Mouse (Mus musculus): ENCODE data around the gene Zmynd10. TPM values are rescaled to one million over a fixed set of nuclear protein-coding genes. Genes with fewer than 3 reads are reported as not detected.
A peak's percentile ranks its signal among the peaks of the same experiment; 100 is the strongest.

Zmynd10 gene
- polyA plus RNA-seq, 1 experiment = 0.68 TPM

DNA sequence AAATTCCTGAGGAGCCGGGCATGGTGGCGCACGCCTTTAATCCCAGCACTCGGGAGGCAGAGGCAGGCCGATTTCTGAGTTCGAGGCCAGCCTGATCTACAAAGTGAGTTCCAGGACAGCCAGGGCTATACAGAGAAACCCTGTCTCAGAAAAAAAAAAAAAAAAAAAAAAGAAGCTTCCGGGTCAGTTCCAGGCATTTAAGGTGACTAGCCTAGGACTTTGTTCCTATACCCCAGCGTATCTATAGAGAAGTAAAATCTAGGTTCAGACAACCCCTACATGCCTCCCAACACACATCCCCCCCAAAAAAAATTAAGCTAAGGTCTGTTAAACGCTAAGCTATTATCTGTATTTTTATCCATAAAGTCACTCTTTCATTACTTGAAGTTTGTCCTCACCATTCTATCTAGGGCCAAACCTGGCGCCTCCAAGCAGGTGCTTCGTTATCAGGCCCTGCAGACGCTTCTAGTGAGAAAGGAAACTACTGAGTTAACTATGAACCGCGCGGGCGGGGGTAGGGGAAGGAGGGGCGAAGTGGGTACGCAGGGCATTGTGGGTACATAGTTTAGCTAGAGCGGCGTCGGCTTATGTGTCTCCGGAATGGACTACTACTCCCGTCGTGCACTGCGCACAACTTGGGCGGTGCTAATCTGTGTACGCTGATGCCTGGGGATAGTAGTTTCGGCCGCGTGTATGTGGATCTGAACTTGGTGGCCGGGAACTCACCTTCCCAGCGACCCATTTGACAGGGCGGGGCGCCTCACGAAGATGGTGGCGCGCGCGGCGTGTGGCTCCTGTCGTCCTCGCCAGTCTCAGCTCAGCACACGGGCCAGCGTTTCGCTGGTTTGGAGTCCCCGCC lies 40.1 kb downstream of the Zmynd10 start, which contains the start of gene Ifrd2:
Gene Ifrd2, plus strand, starts transcription at position 669 of the 859 bp plus-strand sequence.
- peaks cover 60% of the 10 kb centered on the region for H3K36me3 ChIP-seq (replicated peaks; ENCODE audit: low read length)
- peaks cover 70% of the 10 kb centered on the region for H3K4me1 ChIP-seq
- H3K27me3 ChIP-seq (replicated peaks) = no peaks in the 10 kb centered on the region
- H3K4me3 ChIP-seq (replicated peaks) = peak within 1 kb of the TSS; percentile 96
- TF ChIP-seq GATA1 (IDR thresholded peaks at IDR 0.05; ENCODE audit: borderline replicate concordance, low read length) = no peak
- no peak for TF ChIP-seq FLI1 (IDR thresholded peaks at IDR 0.05; ENCODE audit: low read length)
- H3K9me3 ChIP-seq = no peaks in the 10 kb centered on the region

DNA sequence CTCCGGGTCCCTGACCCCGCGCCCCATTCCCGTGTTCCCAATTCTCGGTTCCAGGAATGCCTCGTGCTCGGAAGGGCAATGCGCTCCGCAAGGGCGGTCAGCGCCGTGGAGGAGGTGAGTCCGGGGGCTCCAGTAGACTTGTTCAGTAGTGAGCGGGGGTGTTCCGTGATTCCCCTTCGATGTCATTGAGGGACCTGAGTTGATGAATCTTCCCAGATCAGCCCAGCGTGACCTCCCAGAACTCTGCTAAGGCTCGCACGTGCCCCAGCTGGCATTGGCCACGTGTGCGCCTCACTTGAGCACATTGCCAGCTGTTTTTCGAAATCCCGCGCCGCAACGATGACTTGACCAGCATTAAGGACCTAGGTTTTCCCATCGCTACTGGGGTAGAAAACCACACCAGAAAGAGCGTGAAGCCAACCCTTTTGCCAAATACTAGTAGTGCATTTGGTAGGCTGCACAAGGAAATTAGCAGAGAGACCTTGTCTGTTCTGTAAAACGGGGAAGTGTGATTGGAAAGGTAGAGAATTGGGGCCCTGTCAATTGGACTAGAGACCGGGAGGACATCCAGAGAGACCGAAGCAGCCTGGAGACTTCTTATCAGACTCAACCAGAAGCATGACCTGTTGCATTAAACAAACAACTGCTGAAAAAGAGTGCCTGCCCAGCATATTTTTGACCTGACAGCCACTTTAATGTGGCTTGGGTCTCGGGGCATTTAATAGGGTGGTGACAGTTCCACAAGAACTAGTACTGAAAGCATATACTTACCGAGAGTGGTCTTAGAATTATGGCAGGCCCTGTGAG lies 40.9 kb downstream of the Zmynd10 start:
- Histone ChIP-seq H3K4me1 (peaks cover 70% of the 10 kb centered on the region), H3K9me3 (no peaks in the 10 kb centered on the region), H3K27me3 (replicated peaks) (no peaks in the 10 kb centered on the region), H3K36me3 (replicated peaks; ENCODE audit: low read length) (peaks cover 58% of the 10 kb centered on the region), H3K4me3 (replicated peaks) (peak overlapping the region; percentile 96)
- TF ChIP-seq GATA1 (IDR thresholded peaks at IDR 0.05; ENCODE audit: borderline replicate concordance, low read length) = no peak
- TF ChIP-seq FLI1 (IDR thresholded peaks at IDR 0.05; ENCODE audit: low read length) = no peak

- H3K4me1 ChIP-seq = peaks cover 69% of the 10 kb centered on the region
- TF ChIP-seq FLI1 (IDR thresholded peaks at IDR 0.05; ENCODE audit: low read length) = no peak
- TF ChIP-seq GATA1 (IDR thresholded peaks at IDR 0.05; ENCODE audit: borderline replicate concordance, low read length) = no peak
- H3K9me3 ChIP-seq = no peaks in the 10 kb centered on the region
- no peak overlapping the region for H3K4me3 ChIP-seq (replicated peaks)
- peaks cover 58% of the 10 kb centered on the region for H3K36me3 ChIP-seq (replicated peaks; ENCODE audit: low read length)
- no peaks in the 10 kb centered on the region for H3K27me3 ChIP-seq (replicated peaks)
These were observed 43.1 kb downstream of the Zmynd10 start for GRCm38 (mm10) chr9:107590058-107590772.

GRCm38 (mm10) chr9:107590773-107591060 lies 43.6 kb downstream of the Zmynd10 start:
- Histone ChIP-seq H3K36me3 (replicated peaks; ENCODE audit: low read length) (peaks cover 55% of the 10 kb centered on the region), H3K27me3 (replicated peaks) (no peaks in the 10 kb centered on the region), H3K4me3 (replicated peaks) (no peak overlapping the region), H3K9me3 (no peaks in the 10 kb centered on the region), H3K4me1 (peaks cover 69% of the 10 kb centered on the region)
- no peak for TF ChIP-seq GATA1 (IDR thresholded peaks at IDR 0.05; ENCODE audit: borderline replicate concordance, low read length)
- TF ChIP-seq FLI1 (IDR thresholded peaks at IDR 0.05; ENCODE audit: low read length) = no peak

DNA sequence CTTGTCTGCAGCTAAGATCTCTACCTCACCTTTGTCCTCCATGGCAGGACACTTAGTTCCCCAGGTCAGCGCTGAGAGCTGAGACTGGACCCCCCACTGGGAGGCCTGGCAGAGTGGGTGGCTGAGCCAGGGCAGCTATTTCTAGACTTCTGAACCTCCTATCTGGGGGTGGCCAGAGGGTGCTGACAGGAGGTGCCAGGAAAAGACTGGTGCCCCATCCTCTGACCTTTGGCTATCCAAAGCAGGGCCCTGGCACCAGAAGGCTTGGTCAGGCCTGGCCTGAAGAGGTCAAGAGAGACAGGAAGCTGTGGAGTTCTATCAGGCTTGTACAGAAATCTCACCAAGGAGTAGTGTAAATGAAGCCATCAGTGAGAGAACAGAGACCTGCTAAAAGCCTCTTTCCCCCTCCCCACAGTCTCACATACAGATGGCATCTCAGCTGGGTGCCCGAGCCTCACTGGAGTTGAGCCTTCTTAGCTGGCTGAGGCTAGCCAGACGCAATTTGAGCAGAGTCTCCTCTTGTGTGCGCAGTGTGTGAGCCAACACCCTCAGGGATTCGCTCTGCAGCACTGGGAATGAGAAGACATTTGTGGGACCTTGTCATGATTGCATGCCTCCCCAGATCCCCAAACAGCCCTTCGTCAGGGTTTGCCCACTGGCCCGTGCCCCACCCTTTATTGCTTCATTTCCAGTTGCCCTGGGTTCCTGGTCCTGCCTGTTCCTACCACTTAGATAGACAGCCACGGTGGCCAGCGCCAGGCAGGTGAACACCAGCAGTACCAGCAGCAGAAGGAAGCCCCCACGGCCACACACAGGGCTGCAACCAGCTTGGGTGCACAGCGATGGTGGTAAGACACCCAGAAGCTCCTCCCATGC lies 46.2 kb downstream of the Zmynd10 start:
- H3K36me3 ChIP-seq (replicated peaks; ENCODE audit: low read length) = peaks cover 55% of the 10 kb centered on the region
- no peak overlapping the region for H3K4me3 ChIP-seq (replicated peaks)
- peaks cover 7% of the 10 kb centered on the region for H3K27me3 ChIP-seq (replicated peaks)
- no peaks in the 10 kb centered on the region for H3K9me3 ChIP-seq
- H3K4me1 ChIP-seq = peaks cover 63% of the 10 kb centered on the region
- TF ChIP-seq GATA1 (IDR thresholded peaks at IDR 0.05; ENCODE audit: borderline replicate concordance, low read length) (no peak), FLI1 (IDR thresholded peaks at IDR 0.05; ENCODE audit: low read length) (no peak)

- Histone ChIP-seq H3K9me3 (no peaks in the 10 kb centered on the region), H3K4me3 (replicated peaks) (no peak overlapping the region), H3K4me1 (peaks cover 57% of the 10 kb centered on the region), H3K27me3 (replicated peaks) (peaks cover 18% of the 10 kb centered on the region), H3K36me3 (replicated peaks; ENCODE audit: low read length) (peaks cover 54% of the 10 kb centered on the region)
- TF ChIP-seq GATA1 (IDR thresholded peaks at IDR 0.05; ENCODE audit: borderline replicate concordance, low read length) (no peak), FLI1 (IDR thresholded peaks at IDR 0.05; ENCODE audit: low read length) (no peak)
These were observed 47.4 kb downstream of the Zmynd10 start for GRCm38 (mm10) chr9:107594281-107595062.

DNA sequence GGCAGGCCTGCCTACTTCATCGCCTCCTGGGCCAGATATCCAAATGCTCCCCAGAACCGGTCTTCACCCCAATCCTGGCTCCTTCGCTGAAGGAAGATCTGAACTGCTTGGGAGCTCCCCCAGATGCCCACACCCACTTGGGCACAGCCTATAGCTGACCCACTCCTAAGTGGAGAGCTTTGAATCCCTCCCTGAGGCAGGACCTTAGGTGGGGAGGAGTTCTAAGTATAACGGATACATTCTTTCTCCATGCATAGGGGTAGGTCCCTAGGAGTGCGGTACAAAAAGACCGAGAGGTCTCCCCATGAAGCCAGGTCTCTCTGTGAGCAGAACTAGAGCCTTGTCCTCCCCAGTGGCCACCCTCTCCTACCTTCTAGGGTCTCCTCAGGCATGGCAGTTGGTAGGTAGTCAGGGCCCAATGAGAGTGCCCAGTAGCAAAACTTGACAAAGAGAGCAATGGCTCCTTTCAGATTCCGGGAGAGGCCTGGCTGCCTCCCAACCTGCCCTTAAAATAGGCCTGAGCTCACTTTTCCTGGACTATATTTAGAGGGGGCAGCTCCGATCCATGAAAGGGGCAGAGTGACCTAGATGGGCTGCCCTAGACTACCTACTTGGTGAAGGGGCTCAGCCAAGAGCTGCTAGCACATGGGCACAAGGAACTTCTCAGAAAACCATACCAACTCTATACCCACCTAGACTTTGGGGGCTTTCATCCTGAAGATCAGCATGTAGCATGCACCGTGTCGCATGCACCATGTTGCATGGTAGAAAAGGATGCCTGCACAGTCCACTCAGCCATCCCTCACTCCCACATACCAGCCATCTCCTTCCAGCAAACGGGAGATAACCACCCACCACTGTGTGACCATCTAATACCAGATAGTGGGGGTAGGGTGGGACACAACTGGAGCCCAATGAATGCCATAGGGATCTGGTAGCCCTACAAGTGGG lies 49.8 kb downstream of the Zmynd10 start:
- Histone ChIP-seq H3K36me3 (replicated peaks; ENCODE audit: low read length) (peaks cover 31% of the 10 kb centered on the region), H3K27me3 (replicated peaks) (peaks cover 41% of the 10 kb centered on the region), H3K4me1 (peaks cover 51% of the 10 kb centered on the region), H3K4me3 (replicated peaks) (no peak overlapping the region), H3K9me3 (no peaks in the 10 kb centered on the region)
- TF ChIP-seq FLI1 (IDR thresholded peaks at IDR 0.05; ENCODE audit: low read length) (no peak), GATA1 (IDR thresholded peaks at IDR 0.05; ENCODE audit: borderline replicate concordance, low read length) (no peak)

All from megakaryocyte, embryonic 14.5 days (primary cell).